Mouse (Mus musculus) heart, embryonic 12.5 days (tissue): ENCODE measurements around the gene Lpin1. TPM values are rescaled to one million over a fixed set of nuclear protein-coding genes. Genes with fewer than 3 reads are reported as not detected.

ENCODE experiments used
- ATAC-seq: fragments of 200-750 bp; cut with Nextera tagmentation; 2 replicates; pipeline ENCODE4 v1.8.0; 2017; ENCODE audit warnings: moderate TSS enrichment, moderate library complexity; ENCODE audit not compliant: insufficient number of reproducible peaks, low FRiP score
- H3K27ac ChIP-seq: fragments of 300-500 bp; sonication (generic); 2 replicates; pipeline ENCODE4 v1.5.1; 2016; ENCODE audit warnings: mild to moderate bottlenecking, moderate library complexity; ENCODE audit not compliant: poor library complexity, severe bottlenecking
- H3K27me3 ChIP-seq: fragments of 300-500 bp; sonication (generic); replicated peaks from 2 replicates; pipeline ENCODE4 v1.6.1; 2016; ENCODE audit warnings: mild to moderate bottlenecking, moderate library complexity
- H3K36me3 ChIP-seq: fragments of 300-500 bp; sonication (generic); 2 replicates; pipeline ENCODE4 v1.6.1; 2016; ENCODE audit warnings: mild to moderate bottlenecking, moderate library complexity
- H3K4me1 ChIP-seq: fragments of 300-500 bp; sonication (generic); replicated peaks from 2 replicates; pipeline ENCODE4 v1.6.1; 2016; ENCODE audit warnings: mild to moderate bottlenecking
- H3K4me2 ChIP-seq: fragments of 300-500 bp; sonication (generic); 2 replicates; pipeline ENCODE4 v1.6.1; 2016; ENCODE audit warnings: mild to moderate bottlenecking, moderate library complexity
- H3K4me3 ChIP-seq: fragments of 300-500 bp; sonication (generic); 2 replicates; pipeline ENCODE4 v1.5.1; 2016; ENCODE audit warnings: mild to moderate bottlenecking
- H3K9ac ChIP-seq: fragments of 300-500 bp; sonication (generic); 2 replicates; pipeline ENCODE4 v1.6.1; 2016; ENCODE audit warnings: mild to moderate bottlenecking, moderate library complexity
- H3K9me3 ChIP-seq: fragments of 300-500 bp; sonication (generic); replicated peaks from 2 replicates; pipeline ENCODE4 v1.6.1; 2016; ENCODE audit warnings: mild to moderate bottlenecking, moderate library complexity
- WGBS: fragments of 180-500 bp; shearing (Covaris S2); methylation state at CpG from one replicate; pipeline ENCODE4 v1.1.7; 2016; 5-methylcytosine and 5-hydroxymethylcytosine counted together
- polyA plus RNA-seq: library from polyadenylated mRNA; unstranded; fragments of >200 nt; fragmentation: Nextera tagmentation; extraction: Ambion mirVana; gene quantifications from 2 replicates; pipeline ENCODE4 v1.2.1, GENCODE M21; 2016

The Lpin1 gene
- polyA plus RNA-seq, result 6.5 and 6.9 TPM in 2 replicates

DNA sequence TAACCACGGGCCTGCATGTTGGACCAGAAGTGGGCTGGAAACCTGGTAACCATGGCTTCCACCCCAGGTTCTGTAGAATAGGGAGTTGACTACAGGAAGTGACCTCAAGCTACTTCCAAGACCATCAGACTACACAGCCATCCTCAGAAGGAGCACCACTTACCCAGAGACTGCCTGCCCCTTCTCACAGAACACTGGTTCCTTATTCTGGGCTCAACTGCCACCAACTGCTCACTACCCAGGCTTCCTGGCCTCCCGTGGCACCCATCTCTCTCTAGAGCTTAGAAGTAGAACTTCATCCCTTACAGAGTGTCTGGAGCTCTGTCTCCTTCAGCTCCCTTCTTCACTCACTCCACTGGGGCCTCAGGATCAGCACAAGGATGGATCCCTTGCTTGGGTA is at the start of gene Lpin1:
Gene Lpin1 (minus strand): TSS at position 31 of the 400 bp plus-strand sequence.
- 73% methylated on average over 2 of the region's 2 CpGs for WGBS
- ATAC-seq, result no peak
- Histone ChIP-seq H3K27me3 (0 out of 2 replicates have a peak, but pooled peaks cover 3% of the 10 kb centered on the region), H3K36me3 (no peaks in the 10 kb centered on the region), H3K9me3 (peaks cover 8% of the 10 kb centered on the region; the same call in 1 of the 2 replicates), H3K4me3 (no peak within 1 kb of the TSS), H3K27ac (no peak within 1 kb of the TSS), H3K4me2 (no peak within 1 kb of the TSS), H3K9ac (no peak within 1 kb of the TSS), H3K4me1 (no peaks in the 10 kb centered on the region)

DNA sequence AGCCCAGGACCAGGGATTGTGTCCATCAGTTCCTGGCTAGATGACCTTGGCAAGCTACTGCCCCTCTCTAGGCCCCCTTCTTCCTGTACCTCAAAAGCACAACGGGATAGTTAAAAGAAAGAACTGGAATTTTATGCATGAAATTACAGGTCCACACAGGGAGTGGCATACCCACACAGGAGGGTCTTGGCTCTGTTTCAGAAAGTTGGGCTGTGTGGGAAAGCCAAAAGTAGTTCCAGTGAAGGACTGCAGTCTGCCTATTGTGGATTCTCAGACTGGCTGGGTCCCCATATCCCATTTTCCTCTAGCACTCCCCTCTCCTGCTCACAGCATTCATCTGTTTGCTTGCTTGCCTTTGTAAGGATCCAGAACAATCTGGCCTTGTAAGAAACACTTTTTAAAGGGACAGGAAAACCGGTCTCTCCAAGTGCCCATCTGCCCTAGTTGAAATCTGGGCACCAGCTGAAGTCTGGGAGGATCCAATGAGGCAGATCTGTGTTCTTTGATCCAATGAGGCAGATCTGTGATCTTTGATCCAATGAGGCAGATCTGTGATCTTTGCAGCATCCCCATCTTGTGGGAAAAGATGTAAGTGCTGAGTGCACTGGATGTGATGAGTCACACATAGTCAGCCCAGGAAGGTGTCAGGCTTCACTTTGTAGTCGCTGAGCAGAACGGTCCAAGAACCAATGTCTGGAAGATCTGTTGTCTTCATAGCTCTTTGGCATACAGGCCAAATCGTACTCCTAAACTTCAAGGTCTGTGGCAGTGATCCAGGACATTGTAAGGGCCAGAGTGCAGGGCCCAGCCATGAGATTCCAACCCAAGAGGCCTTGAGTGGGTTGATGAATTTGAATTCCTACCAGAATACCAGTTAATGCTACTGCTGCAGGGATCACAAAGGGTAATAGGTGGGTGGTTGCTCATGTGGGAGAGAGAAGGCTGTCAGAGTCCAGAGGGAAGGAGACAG is 46.4 kb upstream of the Lpin1 start:
- Histone ChIP-seq H3K27ac (no peak overlapping the region), H3K4me1 (peaks cover 11% of the 10 kb centered on the region), H3K36me3 (no peaks in the 10 kb centered on the region), H3K9me3 (no peaks in the 10 kb centered on the region), H3K9ac (no peak overlapping the region), H3K4me2 (no peak overlapping the region), H3K4me3 (no peak overlapping the region), H3K27me3 (peaks cover 43% of the 10 kb centered on the region)
- ATAC-seq, result no peak
- WGBS, result 64% methylated on average over 5 of the region's 5 CpGs

DNA sequence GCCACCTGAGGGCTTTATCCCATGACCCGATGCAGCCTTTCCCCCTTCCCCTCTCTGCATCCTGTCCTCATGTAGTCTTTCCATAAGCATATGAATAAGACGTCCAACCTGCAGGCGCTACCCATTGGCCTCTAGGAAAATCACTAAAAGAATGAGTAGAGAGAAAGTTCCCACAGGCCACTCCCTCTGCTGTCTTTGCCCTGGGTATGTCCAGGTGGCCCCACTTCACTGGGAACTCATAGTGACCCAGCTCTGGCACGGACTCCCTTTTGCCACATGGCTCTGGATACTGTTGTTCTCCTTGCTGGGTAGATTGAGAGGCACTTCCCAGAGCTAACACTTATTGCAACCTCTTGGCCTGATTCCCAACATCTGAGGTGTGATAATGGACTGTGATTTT is 44.8 kb upstream of the Lpin1 start:
- no peak overlapping the region for H3K4me2 ChIP-seq
- no peaks in the 10 kb centered on the region for H3K36me3 ChIP-seq
- ATAC-seq, result no peak
- H3K9ac ChIP-seq, result no peak overlapping the region
- H3K4me3 ChIP-seq, result no peak overlapping the region
- H3K4me1 ChIP-seq, result peaks cover 14% of the 10 kb centered on the region
- H3K9me3 ChIP-seq, result no peaks in the 10 kb centered on the region
- WGBS, result 75% methylated on average over 4 of the region's 4 CpGs
- H3K27me3 ChIP-seq, result peaks cover 43% of the 10 kb centered on the region
- no peak overlapping the region for H3K27ac ChIP-seq

DNA sequence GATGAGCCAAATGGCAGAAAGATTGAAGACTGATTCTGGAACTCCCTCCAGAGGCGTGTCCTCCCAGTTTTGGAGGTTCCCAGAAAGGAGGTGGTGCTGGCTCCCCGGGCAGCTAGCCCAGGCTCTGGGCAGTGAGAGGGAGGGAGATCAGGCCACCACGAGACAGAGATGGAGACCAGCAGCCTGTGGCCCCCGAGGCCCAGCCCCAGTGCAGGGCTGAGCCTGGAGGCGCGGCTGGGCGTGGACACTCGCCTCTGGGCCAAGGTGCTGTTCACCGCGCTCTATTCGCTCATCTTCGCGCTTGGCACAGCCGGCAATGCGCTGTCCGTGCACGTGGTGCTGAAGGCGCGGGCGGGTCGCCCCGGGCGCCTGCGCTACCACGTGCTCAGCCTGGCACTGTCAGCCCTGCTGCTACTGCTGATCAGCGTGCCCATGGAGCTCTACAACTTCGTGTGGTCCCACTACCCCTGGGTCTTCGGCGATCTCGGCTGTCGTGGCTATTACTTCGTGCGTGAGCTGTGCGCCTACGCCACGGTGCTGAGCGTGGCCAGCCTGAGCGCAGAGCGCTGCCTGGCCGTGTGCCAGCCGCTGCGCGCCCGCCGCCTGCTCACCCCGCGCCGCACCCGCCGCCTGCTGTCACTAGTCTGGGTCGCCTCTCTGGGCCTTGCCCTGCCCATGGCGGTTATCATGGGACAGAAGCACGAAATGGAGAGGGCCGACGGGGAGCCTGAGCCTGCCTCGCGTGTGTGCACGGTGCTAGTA is 42.7 kb upstream of the Lpin1 start, which contains the start of gene Ntsr2:
Gene Ntsr2 (plus strand): TSS at position 51 of the 762 bp plus-strand sequence.
- peak within 1 kb of the TSS; percentile 38 for H3K4me3 ChIP-seq
- peaks cover 28% of the 10 kb centered on the region for H3K4me1 ChIP-seq
- ATAC-seq, result peak; percentile 54
- H3K9me3 ChIP-seq, result no peaks in the 10 kb centered on the region
- H3K36me3 ChIP-seq, result no peaks in the 10 kb centered on the region
- H3K9ac ChIP-seq, result no peak within 1 kb of the TSS
- 5% methylated on average over 57 of the region's 58 CpGs for whole genome bisulfite sequencing
- peaks cover 43% of the 10 kb centered on the region for H3K27me3 ChIP-seq
- peak within 1 kb of the TSS; percentile 74 for H3K4me2 ChIP-seq
- H3K27ac ChIP-seq, result no peak within 1 kb of the TSS

DNA sequence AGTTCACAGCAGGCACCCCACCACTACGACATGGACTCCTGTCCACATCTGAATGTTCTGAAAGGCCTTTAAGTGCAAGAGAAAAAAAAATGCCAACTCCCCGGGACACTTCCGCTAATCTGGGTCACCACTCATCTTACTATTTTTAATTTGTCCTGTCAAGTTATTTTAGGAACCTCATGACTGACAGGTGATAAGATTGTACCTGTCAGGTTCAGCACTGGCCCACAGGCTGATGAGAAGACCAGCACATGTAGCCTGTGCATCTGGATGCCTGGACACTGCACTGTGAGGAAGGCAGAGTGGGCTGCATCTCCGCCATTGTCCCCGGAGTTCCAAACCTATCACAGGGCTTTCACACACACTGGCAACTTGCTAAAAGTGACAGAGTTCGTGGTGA is 39.1 kb upstream of the Lpin1 start:
- Histone ChIP-seq H3K36me3 (no peaks in the 10 kb centered on the region), H3K4me1 (peaks cover 28% of the 10 kb centered on the region), H3K27ac (peak overlapping the region; percentile 73), H3K9ac (no peak overlapping the region), H3K4me2 (no peak overlapping the region), H3K27me3 (peaks cover 19% of the 10 kb centered on the region), H3K9me3 (no peaks in the 10 kb centered on the region), H3K4me3 (no peak overlapping the region)
- peak; percentile 54; the same call in 1 of the 2 replicates for ATAC-seq
- 35% methylated on average over 6 of the region's 6 CpGs for WGBS

DNA sequence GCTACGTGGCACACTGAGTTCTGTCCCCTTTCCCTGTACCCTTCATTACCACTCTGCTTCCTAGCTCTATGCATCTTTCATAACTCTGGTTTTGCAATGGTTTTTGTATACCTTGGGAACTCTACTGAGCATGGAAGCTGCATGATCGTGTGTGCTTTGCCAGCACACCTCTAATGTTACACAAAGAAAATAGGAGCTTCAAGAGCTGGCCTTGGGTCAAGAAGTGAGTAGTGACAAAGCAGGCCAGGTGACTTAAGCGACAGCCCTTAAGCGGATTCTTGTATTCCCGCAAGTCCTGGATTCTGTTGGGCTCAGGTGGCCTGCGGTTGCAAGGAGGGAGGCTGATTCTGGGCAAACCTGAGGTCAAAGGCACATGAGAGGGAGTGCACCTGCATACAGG is 37.5 kb upstream of the Lpin1 start:
- Histone ChIP-seq H3K36me3 (no peaks in the 10 kb centered on the region), H3K9ac (no peak overlapping the region), H3K4me1 (peaks cover 33% of the 10 kb centered on the region), H3K4me2 (no peak overlapping the region), H3K27ac (no peak overlapping the region), H3K9me3 (no peaks in the 10 kb centered on the region), H3K27me3 (peaks cover 3% of the 10 kb centered on the region), H3K4me3 (no peak overlapping the region)
- no peak for ATAC-seq
- WGBS, result 82% methylated on average over 6 of the region's 6 CpGs

DNA sequence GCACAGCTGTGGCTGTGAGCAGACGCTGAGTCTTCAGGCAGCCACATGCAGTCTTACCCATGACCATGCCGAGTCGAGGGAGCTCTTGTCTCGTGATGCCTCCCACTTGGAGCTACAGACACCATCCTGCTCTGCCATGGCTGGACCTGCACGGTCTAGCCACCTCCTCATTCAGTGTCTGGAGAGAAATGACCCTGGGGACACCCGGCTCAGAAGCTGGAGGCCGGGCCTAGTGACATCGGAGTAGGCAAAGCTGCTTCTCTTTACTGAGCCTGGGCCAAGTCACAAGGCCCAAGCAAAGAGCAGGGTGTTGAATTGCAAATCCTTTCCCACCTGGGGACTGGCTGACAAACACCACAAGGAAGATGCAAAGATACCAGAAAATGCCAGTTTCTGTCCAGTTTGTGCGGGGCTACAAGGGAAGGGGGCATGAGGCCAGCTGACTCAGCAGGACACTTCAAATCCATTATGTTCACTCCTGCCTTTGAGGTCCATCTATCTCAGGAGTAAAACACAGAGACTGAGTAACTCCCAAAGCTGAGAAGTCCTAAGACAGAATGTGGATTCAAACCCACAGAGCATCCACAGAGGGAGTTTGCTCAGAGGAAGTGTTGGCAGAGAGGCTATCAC is 36.1 kb upstream of the Lpin1 start:
- Histone ChIP-seq H3K9me3 (no peaks in the 10 kb centered on the region), H3K4me3 (no peak overlapping the region), H3K36me3 (no peaks in the 10 kb centered on the region), H3K27me3 (no peaks in the 10 kb centered on the region), H3K4me2 (no peak overlapping the region), H3K27ac (no peak overlapping the region), H3K4me1 (peaks cover 32% of the 10 kb centered on the region), H3K9ac (no peak overlapping the region)
- ATAC-seq, result no peak
- 46% methylated on average over 9 of the region's 9 CpGs for WGBS

DNA sequence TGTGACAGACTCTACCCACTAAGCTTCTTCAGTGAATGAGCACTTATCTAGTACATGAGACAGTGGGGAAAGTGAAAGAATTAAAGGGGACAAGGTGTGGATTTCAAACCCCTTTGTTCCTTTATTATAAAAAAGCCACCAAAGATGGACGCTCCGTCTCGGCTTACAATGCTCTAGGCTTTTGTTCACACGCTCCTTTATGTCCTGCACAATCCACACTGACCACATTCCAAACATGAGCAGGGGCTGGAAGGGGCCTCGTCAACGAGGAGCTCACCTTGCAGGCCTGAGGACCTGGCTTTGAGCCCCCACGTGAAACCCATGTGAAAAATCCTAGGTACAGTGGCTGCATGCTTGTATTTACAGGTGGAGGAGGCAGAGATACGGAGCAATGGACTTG is 33.9 kb upstream of the Lpin1 start:
- H3K4me1 ChIP-seq, result peaks cover 20% of the 10 kb centered on the region
- no peak for ATAC-seq
- H3K27ac ChIP-seq, result no peak overlapping the region
- H3K4me3 ChIP-seq, result no peak overlapping the region
- no peak overlapping the region for H3K4me2 ChIP-seq
- WGBS, result 65% methylated on average over 8 of the region's 8 CpGs
- H3K27me3 ChIP-seq, result no peaks in the 10 kb centered on the region
- no peak overlapping the region for H3K9ac ChIP-seq
- H3K9me3 ChIP-seq, result no peaks in the 10 kb centered on the region
- no peaks in the 10 kb centered on the region for H3K36me3 ChIP-seq

DNA sequence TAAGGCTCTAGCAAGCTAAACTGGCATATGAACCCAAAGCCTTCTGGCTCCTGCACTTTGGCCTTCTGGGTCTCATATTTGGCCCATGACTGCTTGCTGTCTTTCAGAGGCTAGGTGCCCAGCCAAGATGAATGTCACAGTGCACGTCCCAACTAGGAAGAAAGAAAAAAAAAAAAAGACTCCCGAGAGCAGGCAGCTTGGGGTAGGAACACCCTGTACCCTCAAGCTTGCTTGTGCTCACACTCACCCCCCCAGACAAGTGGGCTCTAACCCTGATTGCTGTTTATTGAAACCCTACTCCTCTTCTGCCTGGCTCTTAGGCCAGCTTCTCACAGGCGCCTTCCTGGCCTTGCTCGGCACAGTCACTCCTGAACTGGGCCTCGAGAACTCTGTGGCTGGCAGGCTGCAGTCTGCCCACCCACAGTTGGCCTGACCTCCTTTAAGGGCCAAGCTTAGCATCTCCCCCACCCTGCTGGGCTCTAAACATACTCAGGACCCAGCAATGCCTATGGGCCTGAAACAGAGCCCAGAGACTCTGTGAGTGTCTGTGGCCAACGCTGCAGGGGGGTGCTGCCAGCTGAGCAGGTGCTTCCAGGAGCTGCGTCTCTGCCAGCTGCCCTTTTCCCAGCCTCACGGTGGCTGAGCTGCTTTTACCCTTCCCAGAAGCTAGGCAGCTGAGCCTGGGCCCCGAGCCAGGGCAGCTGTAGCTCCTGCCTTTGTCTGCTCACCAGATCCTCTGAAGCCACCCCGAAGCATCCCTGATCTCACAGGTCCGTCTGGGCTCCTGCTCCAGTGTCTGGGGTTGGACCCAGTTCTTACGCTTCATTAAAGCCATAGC is 33.0 kb upstream of the Lpin1 start:
- 61% methylated on average over 12 of the region's 12 CpGs for WGBS
- no peak overlapping the region for H3K27ac ChIP-seq

DNA sequence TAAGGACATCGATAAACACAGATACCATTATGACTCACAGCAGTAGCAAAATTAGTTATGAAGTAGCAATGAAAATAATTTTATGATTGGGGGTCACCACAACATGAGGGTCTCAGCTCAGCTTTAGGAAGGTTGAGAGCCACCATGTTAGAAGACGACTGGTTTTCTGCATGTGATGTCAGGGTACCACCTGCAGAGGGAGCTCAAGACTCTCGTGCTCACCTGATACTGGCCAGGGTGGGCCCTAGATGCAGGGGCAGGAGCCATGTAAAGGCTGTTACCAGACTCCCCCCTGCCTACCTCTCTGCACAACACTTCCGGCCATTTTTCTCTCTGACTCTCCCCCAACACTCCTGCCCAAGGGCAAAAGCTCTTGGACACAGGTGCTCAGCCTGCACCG is 31.2 kb upstream of the Lpin1 start:
- Histone ChIP-seq H3K4me1 (peaks cover 26% of the 10 kb centered on the region), H3K27me3 (no peaks in the 10 kb centered on the region), H3K4me3 (no peak overlapping the region), H3K4me2 (no peak overlapping the region), H3K9ac (no peak overlapping the region), H3K27ac (no peak overlapping the region), H3K36me3 (no peaks in the 10 kb centered on the region), H3K9me3 (no peaks in the 10 kb centered on the region)
- 60% methylated on average over 5 of the region's 5 CpGs for WGBS
- ATAC-seq, result no peak

More for the DNA sequence above, 33.0 kb upstream of the Lpin1 start:
- ATAC-seq, result no peak
- Histone ChIP-seq H3K9ac (0 out of 2 replicates have a peak overlapping the region, but pooled peaks have one; percentile 7), H3K4me1 (peaks cover 22% of the 10 kb centered on the region), H3K4me3 (no peak overlapping the region), H3K36me3 (no peaks in the 10 kb centered on the region), H3K4me2 (no peak overlapping the region), H3K9me3 (no peaks in the 10 kb centered on the region), H3K27me3 (no peaks in the 10 kb centered on the region)
